Mouse (Mus musculus) intestine, postnatal 0 days (tissue): ENCODE results near the gene Prkg1. TPM values are rescaled to one million over a fixed set of nuclear protein-coding genes. Genes with fewer than 3 reads are reported as not detected.
A peak's percentile ranks its signal among the peaks of the same experiment; 100 is the strongest.

Experiments used
- ATAC-seq: fragments of 200-750 bp; cut with Nextera tagmentation; 2 replicates; pipeline ENCODE4 v1.8.0; 2017; ENCODE audit warnings: mild to moderate bottlenecking, moderate TSS enrichment, moderate library complexity
- H3K27ac ChIP-seq: fragments of 300-500 bp; sonication (generic); 2 replicates; pipeline ENCODE4 v1.5.1; 2014; ENCODE audit warnings: mild to moderate bottlenecking, low read depth, low read length, moderate library complexity
- H3K27me3 ChIP-seq: fragments of 300-500 bp; sonication (generic); replicated peaks from 2 replicates; pipeline ENCODE4 v1.6.1; 2014; ENCODE audit warnings: low read length, mixed read lengths; ENCODE audit not compliant: control insufficient read depth, insufficient read depth
- H3K36me3 ChIP-seq: fragments of 300-500 bp; sonication (generic); 2 replicates; pipeline ENCODE4 v1.6.1; 2014; ENCODE audit warnings: mild to moderate bottlenecking, moderate library complexity; ENCODE audit not compliant: control insufficient read depth, insufficient read depth
- H3K4me1 ChIP-seq: fragments of 300-500 bp; sonication (generic); replicated peaks from 2 replicates; pipeline ENCODE4 v1.6.1; 2014; ENCODE audit warnings: antibody characterized with exemption, low read length, mixed read lengths; ENCODE audit not compliant: control insufficient read depth, insufficient read depth
- H3K4me2 ChIP-seq: fragments of 300-500 bp; sonication (generic); replicated peaks from 2 replicates; pipeline ENCODE4 v1.6.1; 2014; ENCODE audit warnings: low read depth, mild to moderate bottlenecking, moderate library complexity
- H3K4me3 ChIP-seq: fragments of 300-500 bp; sonication (generic); 2 replicates; pipeline ENCODE4 v1.5.1; 2014; ENCODE audit warnings: low read depth, low read length
- H3K9ac ChIP-seq: fragments of 300-500 bp; sonication (generic); 2 replicates; pipeline ENCODE4 v1.6.1; 2014; ENCODE audit warnings: mild to moderate bottlenecking, low read depth, low read length
- H3K9me3 ChIP-seq: fragments of 300-500 bp; sonication (generic); 2 replicates; pipeline ENCODE4 v1.6.1; 2016; ENCODE audit warnings: mixed run types; ENCODE audit not compliant: control insufficient read depth
- CTCF ChIP-seq: sonication (generic); IDR thresholded peaks from 2 replicates; pipeline ENCODE4 v1.5.1; 2016; ENCODE audit warnings: low read depth, mild to moderate bottlenecking, control low read depth, antibody characterized with exemption, moderate library complexity
- WGBS: fragments of 180-500 bp; shearing (Covaris S2); extraction: QIAGEN DNeasy Blood & Tissue Kit; methylation state at CpG from one replicate; pipeline ENCODE4 v1.1.7; 2014; 5-methylcytosine and 5-hydroxymethylcytosine counted together
- polyA plus RNA-seq: library from polyadenylated mRNA; unstranded; fragments of >200 nt; fragmentation: Nextera tagmentation; extraction: Ambion mirVana; gene quantifications from 2 replicates; pipeline ENCODE4 v1.2.1, GENCODE M21; 2015

Prkg1 gene
- polyA plus RNA-seq, 1 experiment from 2014 or later: 4.0 TPM

DNA sequence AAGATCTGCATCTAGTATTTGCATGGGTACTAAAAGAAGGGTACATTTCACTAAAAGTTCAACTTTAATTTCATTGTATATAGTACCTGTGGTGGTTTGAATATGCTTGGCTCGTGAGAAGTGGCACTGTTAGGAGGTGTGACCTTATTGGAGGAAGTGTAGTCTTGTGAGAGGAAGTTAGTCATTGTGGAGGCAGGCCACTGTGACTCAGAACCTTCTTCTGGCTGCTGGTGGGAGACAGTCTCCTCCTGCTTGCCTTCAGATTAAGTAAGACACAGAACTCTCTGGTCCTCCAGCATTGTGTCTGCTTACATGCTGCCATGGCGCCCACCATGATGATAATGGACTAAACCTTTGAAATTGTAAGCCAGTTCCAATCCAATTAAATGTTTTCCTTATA, 984.0 kb downstream of the Prkg1 start:
- no peak for ATAC-seq
- Histone ChIP-seq H3K36me3 (no peaks in the 10 kb centered on the region), H3K9ac (no peak overlapping the region), H3K9me3 (no peaks in the 10 kb centered on the region), H3K4me2 (no peak overlapping the region), H3K4me3 (no peak overlapping the region), H3K27me3 (no peaks in the 10 kb centered on the region), H3K27ac (no peak overlapping the region), H3K4me1 (no peaks in the 10 kb centered on the region)
- TF ChIP-seq CTCF: no peak
- WGBS: 83% methylated on average over 2 of the region's 2 CpGs

DNA sequence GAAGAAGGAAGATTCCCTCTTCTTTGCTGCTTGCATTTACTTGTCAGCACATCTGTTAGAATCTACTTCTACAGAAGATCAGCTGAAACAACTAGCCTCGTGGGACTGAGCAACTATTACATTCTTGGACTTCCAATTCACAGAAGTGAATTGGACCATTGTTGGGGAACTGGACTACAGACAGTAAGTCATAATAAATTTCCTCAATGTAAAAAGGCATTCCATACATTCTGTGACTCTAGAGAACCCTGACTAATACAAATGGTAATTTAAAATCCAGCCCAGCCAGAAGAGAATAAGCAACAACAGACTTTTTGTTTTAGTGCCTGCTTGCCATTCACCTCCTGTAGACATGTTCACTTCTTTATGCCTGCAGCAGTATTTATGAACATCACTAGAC, 996.5 kb downstream of the Prkg1 start:
- Histone ChIP-seq H3K4me1 (no peaks in the 10 kb centered on the region), H3K9me3 (no peaks in the 10 kb centered on the region), H3K36me3 (no peaks in the 10 kb centered on the region), H3K9ac (no peak overlapping the region), H3K4me2 (no peak overlapping the region), H3K27ac (no peak overlapping the region), H3K4me3 (no peak overlapping the region), H3K27me3 (no peaks in the 10 kb centered on the region)
- no peak for TF ChIP-seq CTCF
- ATAC-seq: no peak
- WGBS: 69% methylated on average over 1 of the region's 1 CpGs

DNA sequence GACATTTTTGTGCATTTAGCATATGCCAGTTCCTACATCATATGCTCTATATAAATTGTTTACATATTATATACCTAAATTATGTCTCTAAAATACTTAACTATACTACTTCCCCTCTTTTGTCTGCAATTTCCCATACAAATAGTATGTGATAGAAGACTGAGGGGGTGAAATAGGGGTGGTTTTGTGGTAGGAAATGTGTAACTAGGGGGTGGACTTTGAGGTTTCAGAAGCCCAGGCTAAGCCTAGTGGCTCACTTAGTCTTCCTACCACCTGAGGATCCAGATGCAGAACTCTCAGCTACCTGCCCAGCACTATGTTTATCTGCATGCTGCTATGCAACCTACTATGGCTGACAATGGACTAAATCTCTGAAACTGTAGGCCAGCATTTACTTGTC, 1020.4 kb downstream of the Prkg1 start:
- Histone ChIP-seq H3K9ac (no peak overlapping the region), H3K4me2 (no peak overlapping the region), H3K4me1 (no peaks in the 10 kb centered on the region), H3K27me3 (no peaks in the 10 kb centered on the region), H3K27ac (no peak overlapping the region), H3K4me3 (no peak overlapping the region), H3K9me3 (no peaks in the 10 kb centered on the region), H3K36me3 (no peaks in the 10 kb centered on the region)
- ATAC-seq: no peak
- no peak for TF ChIP-seq CTCF

DNA sequence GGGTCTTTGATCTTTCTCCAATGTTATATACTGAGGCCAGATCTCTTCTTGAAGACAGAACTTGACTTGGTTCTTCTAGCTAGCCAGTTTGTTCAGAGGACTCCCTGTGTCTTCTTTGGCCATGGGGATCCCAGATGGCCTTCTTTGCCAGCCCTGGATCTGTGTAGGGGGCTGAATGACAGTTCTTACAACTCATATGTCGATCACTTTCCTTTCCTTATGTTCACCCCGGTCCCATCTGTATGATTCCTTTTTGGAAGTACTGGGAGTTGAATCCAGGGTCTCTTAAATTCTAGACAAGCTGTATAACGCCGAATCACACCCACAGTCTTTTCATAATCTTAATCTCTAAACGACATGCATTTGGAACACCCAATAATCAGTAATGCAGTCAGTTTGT, 1065.7 kb downstream of the Prkg1 start:
- no peak overlapping the region for H3K9ac ChIP-seq

DNA sequence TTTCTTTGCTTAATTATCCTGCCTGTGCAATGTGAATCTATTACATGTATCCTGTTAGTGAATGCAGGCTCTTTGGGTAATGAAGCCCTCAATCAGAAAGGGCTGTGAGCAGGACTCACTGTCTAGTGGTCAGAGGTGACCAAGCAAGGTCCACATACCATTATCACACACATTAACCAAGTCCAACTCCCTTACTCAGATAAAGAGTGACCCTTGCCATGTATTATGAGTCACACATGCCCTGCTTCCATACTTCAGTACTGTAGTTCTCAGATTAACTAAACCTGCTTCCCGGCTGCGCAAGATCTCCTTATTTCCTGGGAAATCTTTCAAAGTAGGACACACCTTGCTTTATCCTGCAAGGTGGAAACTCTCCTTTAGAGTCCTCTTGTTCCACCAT, 1073.6 kb downstream of the Prkg1 start:
- H3K27me3 ChIP-seq: no peaks in the 10 kb centered on the region
- no peak overlapping the region for H3K4me2 ChIP-seq
- no peaks in the 10 kb centered on the region for H3K36me3 ChIP-seq
- no peaks in the 10 kb centered on the region for H3K4me1 ChIP-seq
- H3K9me3 ChIP-seq: no peaks in the 10 kb centered on the region
- H3K27ac ChIP-seq: no peak overlapping the region
- no peak for TF ChIP-seq CTCF
- ATAC-seq: peak; percentile 60; the same call in 1 of the 2 replicates
- H3K9ac ChIP-seq: no peak overlapping the region
- H3K4me3 ChIP-seq: no peak overlapping the region
- 71% methylated on average over 2 of the region's 2 CpGs for WGBS

More for the DNA sequence above, 1065.7 kb downstream of the Prkg1 start:
- H3K27ac ChIP-seq: no peak overlapping the region
- ATAC-seq: no peak
- no peak overlapping the region for H3K4me3 ChIP-seq
- no peak overlapping the region for H3K4me2 ChIP-seq
- 93% methylated on average over 5 of the region's 5 CpGs for WGBS
- no peaks in the 10 kb centered on the region for H3K36me3 ChIP-seq
- H3K9me3 ChIP-seq: no peaks in the 10 kb centered on the region
- H3K4me1 ChIP-seq: no peaks in the 10 kb centered on the region
- H3K27me3 ChIP-seq: no peaks in the 10 kb centered on the region
- no peak for TF ChIP-seq CTCF

DNA sequence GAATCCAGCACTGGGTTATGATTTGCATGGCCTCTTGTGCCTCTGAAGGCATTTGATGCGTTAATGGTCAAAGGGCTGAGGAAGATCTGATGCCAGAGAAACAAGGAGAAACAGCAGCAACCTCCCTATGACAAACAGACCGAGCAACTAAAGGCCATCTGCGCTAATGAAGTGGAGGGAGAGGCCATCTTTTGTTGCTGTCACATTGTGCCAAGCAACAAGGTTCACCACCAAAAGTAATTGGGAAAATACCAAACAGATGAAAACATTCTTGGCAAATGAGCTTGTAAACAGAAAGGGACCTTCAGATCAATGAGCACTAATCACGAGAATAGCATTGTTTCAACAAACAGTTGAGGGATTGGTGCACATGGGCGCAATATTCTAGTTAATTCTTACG, 1074.1 kb downstream of the Prkg1 start:
- Histone ChIP-seq H3K9ac (no peak overlapping the region), H3K4me1 (no peaks in the 10 kb centered on the region), H3K36me3 (no peaks in the 10 kb centered on the region), H3K4me3 (no peak overlapping the region), H3K27me3 (no peaks in the 10 kb centered on the region), H3K27ac (no peak overlapping the region), H3K4me2 (no peak overlapping the region), H3K9me3 (no peaks in the 10 kb centered on the region)
- 75% methylated on average over 6 of the region's 6 CpGs for WGBS
- ATAC-seq: no peak
- TF ChIP-seq CTCF: no peak

DNA sequence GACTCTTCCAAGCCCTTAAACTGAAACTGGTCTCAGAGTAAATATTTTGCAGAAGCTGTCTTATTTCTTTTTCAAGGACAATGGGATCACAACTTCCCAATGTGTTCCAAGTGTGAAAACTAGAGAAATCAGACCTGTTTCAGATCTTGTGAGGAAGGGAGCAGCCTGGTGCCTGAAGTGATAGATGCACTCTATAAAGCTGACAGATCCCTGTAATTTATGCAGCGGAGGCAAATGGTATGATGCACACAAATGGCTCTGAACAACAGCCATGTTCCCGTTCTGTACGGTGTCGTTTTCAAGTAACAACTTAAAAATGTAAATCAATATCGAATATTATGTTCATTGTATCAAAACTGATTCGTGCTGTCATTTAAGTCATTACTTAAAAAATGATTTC, 1076.9 kb downstream of the Prkg1 start:
- TF ChIP-seq CTCF: no peak
- 80% methylated on average over 6 of the region's 6 CpGs for WGBS
- Histone ChIP-seq H3K9me3 (no peaks in the 10 kb centered on the region), H3K27me3 (no peaks in the 10 kb centered on the region), H3K4me1 (no peaks in the 10 kb centered on the region), H3K4me3 (no peak overlapping the region), H3K9ac (no peak overlapping the region), H3K36me3 (no peaks in the 10 kb centered on the region), H3K27ac (no peak overlapping the region), H3K4me2 (no peak overlapping the region)
- no peak for ATAC-seq
